In the genomic region with DNA sequence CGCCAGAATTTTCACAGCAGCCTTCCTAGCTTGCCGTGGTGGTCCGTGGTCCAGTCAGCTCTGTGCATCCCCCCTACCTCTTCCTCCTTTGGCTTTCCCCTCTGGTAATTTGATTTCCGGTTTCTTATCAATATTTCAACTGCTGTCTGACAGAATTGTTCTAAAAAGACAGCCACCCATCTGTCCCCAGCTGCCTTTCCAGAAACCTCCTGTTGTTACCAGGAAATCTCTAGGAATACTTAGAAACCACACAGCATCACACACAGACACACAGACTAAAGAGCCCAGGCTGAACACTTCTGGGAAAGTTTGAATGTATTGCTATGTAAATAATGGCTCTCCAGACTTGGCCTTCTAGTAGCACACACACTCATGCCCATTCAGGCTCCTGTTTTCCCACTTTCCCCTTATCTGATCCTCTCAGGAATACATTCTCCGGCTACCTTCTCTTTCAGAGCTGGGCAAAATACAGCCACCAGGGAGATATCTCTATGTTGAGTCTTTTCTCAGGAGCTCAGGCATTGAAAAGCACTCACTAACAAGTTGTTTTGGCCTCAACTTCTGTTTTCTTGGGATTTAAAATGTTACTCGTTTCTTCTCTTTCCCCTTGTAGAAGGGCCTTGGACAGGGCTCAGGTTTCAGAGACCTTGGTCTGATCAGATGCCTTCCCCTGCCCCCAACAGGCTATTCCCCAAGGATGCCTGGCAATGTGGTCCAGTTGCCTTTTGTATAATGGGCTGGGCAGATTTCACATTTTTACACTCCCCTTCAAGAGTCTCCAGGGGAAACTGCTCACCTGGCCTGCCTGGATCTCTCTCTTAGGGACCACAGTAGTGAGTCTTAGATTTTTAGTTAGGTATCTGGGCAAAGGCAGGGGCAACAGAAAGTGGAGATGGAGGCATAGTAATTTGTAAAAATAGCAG, we compare ENCODE assay signal across 11 mouse cellular contexts. TPM values are rescaled to one million over a fixed set of nuclear protein-coding genes. Genes with fewer than 3 reads are reported as not detected.
DNase-seq lines count a peak whose midpoint lies in the region; ATAC-seq lines count a peak whose summit lies in the region.
"Had no signal": no experiment of that assay in that cellular context is flagged by ENCODE, and none has a peak within 500 bp of the region (broad histone marks: within the 10 kb centered on the region; RNA-seq: fewer than 3 reads in every experiment).

No protein-coding gene starts in this region.

- peak; percentile 30 for DNase-seq in hindbrain, embryonic 11.5 days (ENCODE audit: low spot score)
- DNase-seq in lung, adult 18-20 months: no peak
- DNase-seq in embryo, embryonic 11 days: peak; percentile 52
- DNase-seq in thymus, postnatal 25 days: no peak
- DNase-seq: cerebellum, adult 8-10 months had no signal

- no peaks in the 10 kb centered on the region for H3K36me3 ChIP-seq in hindbrain, embryonic 11.5 days (ENCODE audit: control insufficient read depth, insufficient read depth, low read length)
- H3K36me3 ChIP-seq in hindbrain, embryonic 16.5 days (ENCODE audit: control insufficient read depth, insufficient read depth, low read length): no peaks in the 10 kb centered on the region
- H3K36me3 ChIP-seq in lung, embryonic 16.5 days (ENCODE audit: control insufficient read depth, insufficient read depth, low read length): no peaks in the 10 kb centered on the region
- H3K36me3 ChIP-seq in limb, embryonic 12.5 days: no peaks in the 10 kb centered on the region
- H3K36me3 ChIP-seq: midbrain, embryonic 10.5 days had no signal

- WGBS in hindbrain, embryonic 11.5 days: 6% methylated on average over 6 of the region's 6 CpGs
- WGBS in hindbrain, embryonic 16.5 days: 25% methylated on average over 6 of the region's 6 CpGs
- WGBS in lung, embryonic 16.5 days: 19% methylated on average over 6 of the region's 6 CpGs
- WGBS in limb, embryonic 12.5 days: 9% methylated on average over 6 of the region's 6 CpGs

- H3K27ac ChIP-seq in hindbrain, embryonic 11.5 days (ENCODE audit: low read depth, low read length): 0 out of 2 replicates have a peak overlapping the region, but pooled peaks have one; percentile 38
- no peak overlapping the region for H3K27ac ChIP-seq in hindbrain, embryonic 16.5 days (ENCODE audit: low read depth, low read length)
- H3K27ac ChIP-seq in lung, embryonic 16.5 days (ENCODE audit: low read length): peak overlapping the region; percentile 55
- H3K27ac ChIP-seq in limb, embryonic 12.5 days: peak overlapping the region; percentile 91
- H3K27ac ChIP-seq: liver, embryonic 14.5 days; midbrain, embryonic 10.5 days had no signal

- no peak overlapping the region for H3K4me2 ChIP-seq in hindbrain, embryonic 11.5 days (replicated peaks; ENCODE audit: low read depth, low read length)
- no peak overlapping the region for H3K4me2 ChIP-seq in hindbrain, embryonic 16.5 days (ENCODE audit: low read length)
- H3K4me2 ChIP-seq in lung, embryonic 16.5 days (ENCODE audit: low read depth, low read length): 0 out of 2 replicates have a peak overlapping the region, but pooled peaks have one; percentile 8
- peak overlapping the region; percentile 42 for H3K4me2 ChIP-seq in limb, embryonic 12.5 days

- no peak overlapping the region for H3K4me3 ChIP-seq in hindbrain, embryonic 11.5 days (ENCODE audit: low read depth, low read length)
- no peak overlapping the region for H3K4me3 ChIP-seq in hindbrain, embryonic 16.5 days (ENCODE audit: low read length)
- no peak overlapping the region for H3K4me3 ChIP-seq in lung, embryonic 16.5 days (ENCODE audit: low read length)
- no peak overlapping the region for H3K4me3 ChIP-seq in limb, embryonic 12.5 days (replicated peaks)
- H3K4me3 ChIP-seq: midbrain, embryonic 10.5 days had no signal

- no peaks in the 10 kb centered on the region for H3K9me3 ChIP-seq in hindbrain, embryonic 11.5 days (ENCODE audit: control insufficient read depth, low read length)
- H3K9me3 ChIP-seq in hindbrain, embryonic 16.5 days (ENCODE audit: control insufficient read depth, low read length): no peaks in the 10 kb centered on the region
- H3K9me3 ChIP-seq in lung, embryonic 16.5 days (ENCODE audit: control insufficient read depth, low read length): no peaks in the 10 kb centered on the region
- no peaks in the 10 kb centered on the region for H3K9me3 ChIP-seq in limb, embryonic 12.5 days
- H3K9me3 ChIP-seq: midbrain, embryonic 10.5 days had no signal

- H3K4me1 ChIP-seq in hindbrain, embryonic 11.5 days (replicated peaks; ENCODE audit: control insufficient read depth, insufficient read depth, low read length): peaks cover 7% of the 10 kb centered on the region
- H3K4me1 ChIP-seq in hindbrain, embryonic 16.5 days (ENCODE audit: control insufficient read depth, insufficient read depth, low read depth, low read length): peaks cover 6% of the 10 kb centered on the region
- H3K4me1 ChIP-seq in lung, embryonic 16.5 days (replicated peaks; ENCODE audit: control insufficient read depth, insufficient read depth, low read length): peaks cover 27% of the 10 kb centered on the region
- H3K4me1 ChIP-seq in limb, embryonic 12.5 days (replicated peaks): peaks cover 72% of the 10 kb centered on the region

- ATAC-seq in hindbrain, embryonic 11.5 days (ENCODE audit: low FRiP score): no peak
- ATAC-seq in hindbrain, embryonic 16.5 days: no peak
- peak; percentile 62 for ATAC-seq in lung, embryonic 16.5 days (ENCODE audit: low read depth)
- ATAC-seq in limb, embryonic 12.5 days (ENCODE audit: insufficient number of reproducible peaks, insufficient read depth, low FRiP score, low TSS enrichment, low read depth): no peak
- ATAC-seq: Patski had no signal

- H3K27me3 ChIP-seq in hindbrain, embryonic 11.5 days (ENCODE audit: control insufficient read depth, insufficient read depth, low read length): peaks cover 47% of the 10 kb centered on the region
- H3K27me3 ChIP-seq in hindbrain, embryonic 16.5 days (replicated peaks; ENCODE audit: control insufficient read depth, insufficient read depth, low read length): peaks cover 34% of the 10 kb centered on the region
- peaks cover 9% of the 10 kb centered on the region; the same call in 1 of the 2 replicates for H3K27me3 ChIP-seq in lung, embryonic 16.5 days (ENCODE audit: control insufficient read depth, insufficient read depth, low read depth, low read length)
- peaks cover 12% of the 10 kb centered on the region for H3K27me3 ChIP-seq in limb, embryonic 12.5 days

- no peak overlapping the region for H3K9ac ChIP-seq in hindbrain, embryonic 11.5 days (ENCODE audit: low read depth, low read length)
- H3K9ac ChIP-seq in hindbrain, embryonic 16.5 days (ENCODE audit: low read depth, low read length): no peak overlapping the region
- no peak overlapping the region for H3K9ac ChIP-seq in lung, embryonic 16.5 days (ENCODE audit: low read length)
- 0 out of 2 replicates have a peak overlapping the region, but pooled peaks have one; percentile 12 for H3K9ac ChIP-seq in limb, embryonic 12.5 days (replicated peaks)
- H3K9ac ChIP-seq: liver, embryonic 14.5 days had no signal

RNA-seq across cellular contexts. Expression of gene Fli1, which starts 7.1 kb away (rescaled TPM):
- polyA plus RNA-seq in hindbrain, embryonic 11.5 days (2014; fragmentation: Nextera tagmentation; extraction: Ambion mirVana): 18.6 and 22.2 TPM in 2 replicates
- 6.4 and 8.4 TPM in 2 replicates for polyA plus RNA-seq in hindbrain, embryonic 16.5 days (2015; fragmentation: Nextera tagmentation; extraction: Ambion mirVana)
- polyA plus RNA-seq in lung, embryonic 16.5 days (2015; fragmentation: Nextera tagmentation; extraction: Ambion mirVana): 32.8 and 34.9 TPM in 2 replicates
- 55.6 and 55.9 TPM in 2 replicates for polyA plus RNA-seq in limb, embryonic 12.5 days (2016; fragmentation: Nextera tagmentation; extraction: Ambion mirVana)

Comparison
In these comparisons a context has a peak if more than half of its experiments do, and no peak if none do; other contexts are left out.
1. DNase-seq: peak in hindbrain, embryonic 11.5 days (single experiment) and embryo, embryonic 11 days (single experiment); none in lung, adult 18-20 months (0 of 2) and thymus, postnatal 25 days (single experiment).
2. H3K4me2 ChIP-seq: peak in lung, embryonic 16.5 days (single experiment) and limb, embryonic 12.5 days (single experiment); none in hindbrain, embryonic 11.5 days (single experiment) and hindbrain, embryonic 16.5 days (single experiment).